Mouse (Mus musculus) T-helper 1 cell (primary cell): ENCODE measurements at regions not wholly inside any gene's neighbourhood (a gene's known extent, or its start where the extent isn't known, plus 50 kb on each side); places are given as distances from the start of the nearest gene placed in this dataset.

Experiments used
- in situ Hi-C: fragments of 300-600 bp; cut with MboI, MseI; formaldehyde crosslinking; loops from one replicate; pipeline ENCODE4 v1.15.1; 2025; ENCODE audit warnings: high pct_unique_total_duplicates

DNA sequence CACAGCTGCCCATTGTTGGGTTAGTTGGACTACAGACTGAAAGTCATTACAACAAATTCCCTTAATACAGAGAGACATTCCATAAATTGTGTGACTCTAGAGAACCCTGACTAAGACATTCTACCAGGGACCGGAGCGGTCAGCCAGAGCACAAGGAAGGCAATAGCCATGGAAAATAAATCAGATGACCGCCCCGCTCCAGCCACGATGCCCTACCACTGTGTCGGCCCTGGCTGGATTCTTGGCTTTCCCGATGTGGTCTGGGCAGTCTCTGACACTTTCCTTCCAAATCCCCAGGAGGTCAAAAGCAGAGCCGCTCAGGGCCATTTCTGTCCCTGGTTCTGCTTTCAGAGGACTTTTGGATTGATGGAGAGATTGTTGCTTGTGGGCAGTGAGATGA is 57.8 kb downstream of the Lsm3 start:
- in situ Hi-C loops = no loop called here

DNA sequence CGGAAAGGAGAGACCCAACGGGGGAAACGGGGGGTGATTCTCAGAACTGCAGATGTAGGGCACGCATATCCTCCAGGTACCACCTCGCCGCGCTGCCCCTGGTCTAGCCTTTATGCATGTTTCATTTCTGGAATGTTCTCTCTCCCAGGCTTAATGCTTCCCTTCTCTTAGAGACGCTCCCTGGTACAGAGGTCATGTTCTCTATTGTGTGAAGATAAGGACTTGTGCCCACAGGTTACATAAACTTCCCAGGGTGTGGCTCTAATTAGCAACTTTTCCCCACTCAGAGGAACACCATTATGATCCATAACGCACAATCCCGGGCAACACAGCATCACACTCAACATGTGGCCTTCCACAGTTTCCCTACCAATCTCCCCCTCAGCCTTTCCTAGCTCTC is 58.7 kb downstream of the Lsm3 start:
- in situ Hi-C loops = no loop called here

DNA sequence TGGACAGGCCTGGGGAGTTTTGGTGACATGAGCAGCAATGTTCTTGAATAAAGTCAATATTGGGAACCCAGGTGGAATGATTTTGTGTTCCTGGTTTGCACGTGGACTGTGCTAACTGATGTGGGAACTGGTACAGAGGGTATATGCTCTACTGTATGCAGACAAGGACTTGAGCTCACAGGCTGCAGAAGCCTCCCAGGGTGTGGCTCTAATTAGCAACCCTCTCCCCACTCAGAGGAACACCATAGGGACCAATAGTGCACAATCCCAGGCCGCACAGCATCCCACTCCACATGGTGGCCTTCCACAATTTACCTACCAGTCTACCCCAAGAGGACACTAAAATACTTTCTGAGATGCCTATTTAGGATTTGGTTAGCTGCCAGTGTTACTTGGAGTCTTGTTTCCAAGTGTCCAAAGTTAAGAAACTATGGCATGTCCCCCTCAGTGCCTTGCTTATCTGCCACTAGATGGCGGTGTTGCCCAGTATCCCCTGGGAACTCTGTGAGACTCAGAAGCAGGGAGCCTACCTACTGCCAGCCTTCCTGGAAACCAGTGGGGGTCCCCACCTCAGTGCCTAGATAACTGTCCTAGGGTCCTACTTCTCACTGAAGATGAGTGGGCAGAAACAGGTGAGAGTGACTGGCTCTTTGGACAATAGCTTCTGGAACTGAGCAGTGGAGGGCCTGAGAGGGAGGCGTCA is 60.1 kb downstream of the Lsm3 start:
- in situ Hi-C loops = no loop called here

DNA sequence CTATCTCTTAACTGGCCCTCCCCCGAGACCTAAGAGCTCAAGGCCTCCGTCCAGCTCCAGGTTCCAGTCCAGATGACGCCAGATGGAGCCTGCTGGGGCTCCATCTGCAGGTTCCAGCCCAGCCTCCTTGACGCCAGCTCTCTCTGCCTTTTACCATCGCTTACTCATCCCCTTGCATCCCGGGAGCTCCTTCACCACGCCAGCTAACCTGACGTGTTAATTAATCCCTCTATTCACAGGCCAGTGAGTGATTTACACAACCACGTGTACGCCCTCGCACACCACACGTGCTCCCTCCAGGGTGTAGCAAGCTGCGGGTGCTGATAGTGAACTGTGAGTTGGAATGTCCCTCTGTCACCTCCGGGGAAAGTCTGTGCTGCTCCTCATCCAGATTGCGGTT is 61.2 kb downstream of the Lsm3 start:
- in situ Hi-C loops = no loop called here

DNA sequence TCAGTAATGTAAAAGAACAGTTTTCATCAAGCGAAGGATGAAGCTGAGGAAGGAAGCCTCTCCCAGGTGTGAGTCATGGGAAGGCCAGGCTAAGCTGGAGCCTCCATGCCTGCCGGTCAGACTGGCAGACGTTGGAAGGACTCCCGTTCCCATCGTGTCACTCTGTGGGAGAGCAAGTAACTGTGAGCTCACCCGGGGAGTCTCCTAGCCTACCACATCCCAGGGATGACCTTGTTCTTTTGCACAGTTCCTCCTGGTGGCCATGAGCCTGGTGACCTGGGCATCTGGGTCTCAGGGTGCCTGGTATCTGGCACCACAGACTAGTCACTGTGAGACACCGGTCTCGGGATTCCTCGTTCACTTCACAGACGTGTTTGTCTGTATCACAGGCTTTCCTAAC is 63.9 kb downstream of the Lsm3 start:
- in situ Hi-C loops = loop anchor here (5.0 kb wide), 2 partner anchors 163 to 448 kb away; no protein-coding TSS in a partner anchor

DNA sequence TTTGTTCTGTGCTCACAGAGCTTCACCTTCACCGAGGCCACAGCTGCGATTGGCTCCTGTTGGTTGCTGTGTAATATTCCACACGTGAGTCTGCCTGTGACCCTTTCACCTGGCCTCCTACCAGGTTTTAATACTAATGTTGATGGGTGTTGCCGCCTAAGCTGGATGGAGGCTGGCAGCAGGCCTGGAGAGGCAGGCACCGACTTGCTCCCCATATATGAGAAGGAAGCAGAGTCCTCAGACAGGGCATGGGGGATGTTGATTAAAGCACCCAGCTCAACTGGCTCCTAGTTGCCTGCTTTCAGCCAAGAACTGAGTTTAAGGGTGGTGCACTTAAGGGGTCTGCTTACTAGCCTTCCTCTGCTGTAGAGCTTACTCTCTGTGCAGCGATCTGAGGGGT is 64.9 kb downstream of the Lsm3 start:
- in situ Hi-C loops = loop anchor here (5.0 kb wide), 2 partner anchors 162 to 447 kb away; no protein-coding TSS in a partner anchor

DNA sequence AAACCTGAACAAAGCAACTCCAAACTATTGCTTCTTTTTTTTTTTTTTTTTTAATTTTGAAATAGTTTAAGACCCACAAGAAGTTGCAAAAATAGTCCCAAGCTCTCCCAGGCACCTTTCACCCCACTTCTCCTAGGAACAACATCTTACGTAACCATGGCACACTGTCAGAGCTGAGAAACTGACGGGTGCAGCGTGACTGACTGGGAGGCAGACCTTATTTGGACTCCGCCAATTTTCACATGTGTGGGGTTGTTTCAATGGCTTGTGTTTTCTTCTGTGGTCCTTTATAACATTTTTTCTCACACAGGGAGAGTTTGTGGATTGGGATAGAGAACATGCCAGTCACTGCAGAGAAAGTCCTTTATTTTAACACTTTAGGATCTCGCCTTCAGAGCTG is 66.6 kb downstream of the Lsm3 start:
- in situ Hi-C loops = loop anchor here (5.0 kb wide), 2 partner anchors 160 to 445 kb away; no protein-coding TSS in a partner anchor

DNA sequence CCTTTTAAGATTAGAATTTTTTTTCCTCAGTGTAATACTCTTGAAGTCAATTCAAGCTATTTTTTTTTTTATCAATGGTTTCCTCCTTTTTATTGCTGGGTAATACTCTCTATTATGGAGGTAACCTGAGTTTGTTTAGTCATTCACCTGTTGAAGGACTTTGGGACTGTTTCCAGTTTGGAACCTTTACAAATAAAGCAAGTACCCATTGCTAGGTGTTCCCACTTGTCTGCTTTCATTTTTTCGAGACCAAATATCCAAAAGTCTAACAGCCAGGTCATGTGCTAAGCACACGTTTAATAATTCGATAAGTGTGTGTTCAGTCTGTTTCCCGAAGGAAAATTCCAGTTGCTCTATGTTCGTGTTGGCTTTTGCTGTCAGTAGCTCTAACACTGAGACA is 67.6 kb downstream of the Lsm3 start:
- in situ Hi-C loops = loop anchor here (5.0 kb wide), 2 partner anchors 159 to 444 kb away; no protein-coding TSS in a partner anchor

DNA sequence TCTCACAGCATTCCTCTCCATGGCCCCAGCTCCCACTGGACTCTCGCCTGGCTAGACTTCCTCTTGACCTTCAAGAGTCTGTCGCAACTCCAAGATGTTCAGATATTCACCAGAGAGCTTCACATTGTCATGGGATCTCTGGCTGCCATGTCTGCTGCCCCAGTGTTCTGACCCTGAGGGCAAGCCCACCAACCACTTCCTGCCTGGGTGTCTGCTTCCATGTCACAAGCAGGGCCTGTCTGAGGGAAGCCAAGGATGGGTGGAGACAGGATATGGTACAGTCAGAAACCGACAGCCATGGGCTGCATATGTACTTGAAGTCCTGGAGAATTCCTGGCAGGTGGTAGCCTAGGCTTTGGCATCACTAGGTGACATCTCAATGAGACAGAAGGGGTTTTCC is 69.8 kb downstream of the Lsm3 start:
- in situ Hi-C loops = no loop called here

DNA sequence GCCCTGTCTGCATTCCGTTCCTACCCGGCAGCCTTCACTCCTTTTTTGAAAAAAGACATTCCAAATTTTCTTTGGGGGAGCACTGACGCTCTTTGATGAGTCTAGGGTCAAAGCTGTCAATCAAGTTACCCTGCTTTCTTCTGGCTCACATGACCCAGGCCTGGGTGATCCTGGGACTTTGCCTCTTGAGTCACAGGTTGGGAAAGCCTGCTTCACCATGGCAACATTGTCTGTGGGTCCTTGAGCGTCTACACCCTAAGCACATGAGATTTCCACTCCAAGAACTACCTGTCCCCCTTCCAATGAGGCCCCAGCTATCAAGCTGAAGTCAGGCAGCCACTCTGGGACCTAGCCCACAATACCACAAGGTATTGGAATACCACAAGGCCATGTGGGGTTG is 73.5 kb downstream of the Lsm3 start:
- in situ Hi-C loops = no loop called here

DNA sequence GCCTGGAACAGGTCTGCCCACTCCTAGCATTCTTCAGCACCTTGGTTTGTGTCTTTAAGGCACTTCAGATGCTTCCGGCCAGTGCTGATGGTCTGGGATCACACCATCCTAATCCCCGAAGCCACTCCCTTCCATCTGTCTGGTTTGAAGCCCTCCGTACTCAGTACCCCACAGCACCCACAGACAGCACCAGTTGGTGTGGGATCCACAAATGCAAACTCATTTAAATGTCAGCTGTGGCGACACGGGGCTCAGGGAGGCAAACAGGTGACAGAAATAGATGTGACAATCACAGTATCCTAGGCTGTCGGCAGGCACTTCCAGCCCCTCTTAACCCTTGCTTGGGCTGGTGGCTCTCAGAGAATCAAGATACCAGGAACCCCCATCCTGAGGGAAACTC is 74.7 kb downstream of the Lsm3 start:
- in situ Hi-C loops = no loop called here

DNA sequence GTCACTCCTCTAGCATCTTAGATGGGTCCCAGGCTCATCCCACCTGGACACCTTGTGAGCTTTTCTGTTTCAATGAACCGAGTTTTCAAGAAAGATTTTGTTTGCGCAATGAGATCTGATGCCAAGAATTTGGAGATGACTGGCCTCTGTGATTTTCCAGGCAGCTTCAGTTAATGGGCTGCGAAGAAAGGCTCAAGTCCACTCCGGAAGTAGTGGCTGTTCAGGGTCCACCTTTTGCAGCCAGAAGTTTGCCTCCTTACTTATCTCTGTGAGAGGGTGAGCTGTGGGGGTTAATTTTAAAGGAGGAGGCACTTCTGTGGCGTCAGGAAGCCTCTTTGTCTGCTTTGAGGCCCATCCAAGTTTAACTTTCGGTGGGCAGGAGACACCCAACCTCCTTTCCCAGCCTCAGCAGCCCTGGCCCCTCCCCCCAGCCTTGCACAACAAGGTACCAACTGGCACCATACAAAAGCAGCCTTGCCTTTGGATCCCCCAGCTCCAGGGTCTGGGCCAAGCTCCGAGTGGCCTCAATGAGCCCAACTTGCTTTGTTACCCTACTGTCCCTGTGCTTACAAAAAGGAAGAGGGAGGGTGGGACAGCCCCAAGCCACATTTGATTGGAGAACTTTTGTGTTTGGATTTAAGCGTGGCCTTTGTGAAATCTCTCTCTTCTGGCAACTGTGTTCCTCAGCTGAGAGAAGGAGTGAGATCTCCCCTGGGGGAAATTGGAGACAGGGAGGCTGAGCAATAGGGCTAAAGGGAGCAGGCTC is 75.3 kb downstream of the Lsm3 start:
- in situ Hi-C loops = no loop called here

DNA sequence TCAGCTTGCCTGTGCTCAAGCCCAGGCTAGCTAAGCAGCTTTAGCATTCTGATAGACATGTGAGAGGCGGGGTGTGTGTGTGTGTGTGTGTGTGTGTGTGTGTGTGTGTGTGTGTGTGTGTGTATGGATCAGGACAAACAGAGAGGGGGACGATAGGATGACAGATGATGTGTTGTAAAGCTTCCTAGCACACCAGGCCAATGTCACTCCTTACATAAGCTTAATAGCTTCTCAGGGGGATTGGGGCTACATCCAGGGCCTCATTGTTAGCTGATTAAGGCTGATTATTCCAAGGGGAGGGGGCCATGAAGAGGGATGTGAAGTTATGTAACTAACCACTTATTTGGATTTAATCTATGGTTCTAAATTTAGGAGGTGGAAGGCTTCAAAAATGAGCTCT is 76.9 kb downstream of the Lsm3 start:
- in situ Hi-C loops = no loop called here

DNA sequence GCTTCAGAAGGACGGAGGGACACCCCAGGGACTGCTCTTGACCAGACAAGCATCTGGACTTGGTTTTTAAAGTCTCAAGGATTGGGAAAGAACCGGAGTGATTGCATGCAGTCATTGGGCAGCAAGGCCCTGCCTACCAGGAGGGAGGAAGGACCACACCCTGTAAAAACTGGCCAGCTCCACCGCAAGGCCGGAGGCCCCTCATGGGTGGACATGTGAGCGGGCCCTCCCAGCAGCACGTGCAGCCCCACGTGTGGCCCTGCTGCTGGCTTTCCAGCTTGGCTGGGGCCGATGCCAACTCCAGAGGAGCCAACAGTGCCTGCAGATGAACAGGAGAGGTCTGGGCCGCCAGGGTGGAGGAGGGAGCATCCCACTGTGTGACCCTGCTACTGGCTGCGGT is 83.2 kb downstream of the Lsm3 start:
- in situ Hi-C loops = no loop called here

DNA sequence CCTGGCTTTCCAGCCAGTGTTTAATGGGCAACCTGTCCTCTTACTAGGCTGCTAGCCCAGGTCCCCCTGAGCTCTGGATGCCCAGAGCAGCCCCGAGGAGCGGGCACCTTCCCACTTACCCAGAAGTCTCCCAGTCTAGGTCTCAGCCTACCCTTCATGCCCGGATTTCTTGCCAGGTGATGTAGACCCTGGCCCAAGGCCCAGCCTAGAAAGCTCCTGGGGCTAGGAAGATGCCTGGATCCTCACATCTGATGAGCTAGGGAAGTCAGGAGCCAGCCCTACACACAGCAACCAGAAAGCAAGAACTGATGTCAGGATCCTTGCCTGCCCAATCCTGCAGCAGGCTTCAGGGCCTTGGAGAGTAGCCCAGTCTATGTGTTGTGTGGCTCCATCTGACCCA is 83.7 kb upstream of the Slc6a6 start:
- in situ Hi-C loops = no loop called here

DNA sequence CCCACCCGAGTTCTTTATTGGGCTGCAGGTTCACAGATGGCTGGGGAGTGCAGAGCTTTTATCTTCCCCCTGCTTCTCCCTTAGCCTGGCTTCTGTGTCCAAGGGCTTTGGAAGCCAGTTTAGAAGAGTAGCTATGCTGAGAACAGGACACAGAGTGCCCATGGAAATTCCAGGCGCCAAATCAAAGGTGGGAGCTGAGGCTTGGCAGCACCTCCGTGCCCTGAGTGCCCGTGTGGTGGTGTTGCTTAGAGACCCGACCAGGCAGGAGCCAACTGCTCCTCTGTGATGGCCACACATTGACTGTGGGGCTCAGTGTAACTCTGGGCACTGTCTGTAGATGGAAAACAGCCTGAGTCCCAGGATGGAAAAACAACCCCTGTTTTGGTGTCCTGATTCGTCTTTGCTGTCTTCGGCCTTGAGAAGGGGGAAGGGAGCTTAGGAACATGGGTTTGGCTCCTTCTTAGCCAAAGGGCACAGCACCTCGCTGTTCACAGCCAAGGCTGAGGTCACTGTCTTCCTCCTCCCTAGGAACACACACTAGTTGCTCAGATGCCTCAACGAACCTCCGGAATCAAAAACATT is 77.1 kb upstream of the Slc6a6 start:
- in situ Hi-C loops = no loop called here

DNA sequence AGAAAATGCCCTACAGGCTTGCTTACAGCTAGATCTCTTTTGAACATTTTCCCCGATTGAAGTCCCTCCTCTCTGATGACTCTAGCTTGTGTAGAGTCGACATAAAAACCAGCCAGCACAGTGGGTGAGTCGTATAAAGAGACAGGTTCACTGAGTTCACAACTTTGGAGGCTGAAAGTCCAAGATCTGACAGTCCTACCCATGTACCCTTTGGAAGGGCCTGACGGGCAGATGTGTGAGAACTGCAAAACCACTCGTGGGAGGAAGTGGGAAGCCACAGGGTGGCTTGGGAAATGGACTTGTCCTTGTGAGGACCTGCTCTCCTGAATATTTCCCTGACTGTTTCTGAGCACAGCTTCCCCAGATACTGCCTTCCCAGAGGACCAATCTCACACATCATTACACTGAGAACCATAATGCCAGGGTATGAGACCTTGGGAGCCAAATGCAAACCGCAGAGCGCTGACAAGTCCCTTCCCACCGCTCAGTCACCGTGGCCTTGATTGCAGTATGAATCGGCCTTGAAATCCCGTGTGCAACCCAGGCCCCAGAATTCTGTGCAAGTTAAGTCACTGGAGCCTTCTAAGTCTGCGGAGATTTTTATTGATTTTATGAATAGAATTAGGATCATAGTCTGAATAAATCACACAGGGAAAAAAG is 76.1 kb upstream of the Slc6a6 start:
- in situ Hi-C loops = no loop called here

DNA sequence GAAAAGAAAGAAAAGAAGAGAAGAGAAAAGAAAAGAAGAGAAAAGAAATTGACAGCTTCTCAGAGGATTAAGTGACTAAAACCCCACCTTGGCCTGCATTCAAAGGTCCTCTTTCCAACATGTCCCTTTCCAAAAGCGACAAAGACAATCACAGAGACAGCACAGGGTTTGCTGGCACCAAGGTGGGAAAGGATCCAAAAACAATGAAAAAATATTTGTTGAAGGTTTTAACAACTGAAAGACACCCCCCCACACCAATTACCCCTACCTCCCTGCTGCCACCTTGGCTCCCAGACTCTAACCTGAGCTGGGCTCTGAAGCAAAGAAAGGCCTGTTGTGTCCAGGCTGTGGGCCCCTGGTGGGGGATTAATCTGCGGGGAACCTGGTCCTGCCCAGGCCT is 74.2 kb upstream of the Slc6a6 start:
- in situ Hi-C loops = no loop called here

DNA sequence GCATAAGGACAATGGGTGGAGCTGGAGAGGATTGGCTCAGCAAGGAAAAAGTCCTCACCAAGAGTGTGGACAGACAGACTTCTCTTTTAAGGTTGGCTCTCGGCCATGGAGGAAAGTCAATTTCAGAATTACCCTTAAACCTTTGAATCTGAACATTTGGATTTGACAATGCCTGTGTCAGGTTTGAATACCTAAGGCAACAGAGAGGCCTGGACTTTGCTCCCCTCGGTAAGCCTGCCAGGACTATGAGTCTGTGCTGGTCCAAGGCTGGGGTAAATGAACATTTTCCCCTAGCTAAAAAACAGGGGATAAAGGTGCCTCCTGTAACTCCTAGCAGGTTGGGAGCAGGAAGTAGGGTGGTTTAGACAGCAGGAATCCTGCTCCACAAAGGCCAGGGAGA is 68.8 kb upstream of the Slc6a6 start:
- in situ Hi-C loops = no loop called here

DNA sequence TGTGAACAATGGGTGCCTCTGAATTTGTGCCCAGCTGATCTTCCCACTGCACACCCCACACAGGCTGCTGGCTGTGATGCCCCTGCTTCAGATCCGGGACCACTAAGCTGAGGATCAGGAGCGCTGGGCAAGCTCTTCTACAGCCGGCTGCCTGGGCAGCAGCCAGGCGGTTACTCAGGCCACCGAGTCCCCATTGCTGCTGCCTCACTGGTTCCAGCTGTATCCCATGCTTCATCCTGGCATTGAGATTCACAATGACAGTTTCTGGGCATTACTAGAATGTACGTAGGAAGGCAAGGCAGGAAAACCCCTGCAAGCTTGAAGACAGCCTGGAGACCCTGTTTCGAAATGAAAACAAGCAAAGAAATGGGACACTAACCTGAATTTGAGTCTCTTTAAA is 67.3 kb upstream of the Slc6a6 start:
- in situ Hi-C loops = no loop called here

DNA sequence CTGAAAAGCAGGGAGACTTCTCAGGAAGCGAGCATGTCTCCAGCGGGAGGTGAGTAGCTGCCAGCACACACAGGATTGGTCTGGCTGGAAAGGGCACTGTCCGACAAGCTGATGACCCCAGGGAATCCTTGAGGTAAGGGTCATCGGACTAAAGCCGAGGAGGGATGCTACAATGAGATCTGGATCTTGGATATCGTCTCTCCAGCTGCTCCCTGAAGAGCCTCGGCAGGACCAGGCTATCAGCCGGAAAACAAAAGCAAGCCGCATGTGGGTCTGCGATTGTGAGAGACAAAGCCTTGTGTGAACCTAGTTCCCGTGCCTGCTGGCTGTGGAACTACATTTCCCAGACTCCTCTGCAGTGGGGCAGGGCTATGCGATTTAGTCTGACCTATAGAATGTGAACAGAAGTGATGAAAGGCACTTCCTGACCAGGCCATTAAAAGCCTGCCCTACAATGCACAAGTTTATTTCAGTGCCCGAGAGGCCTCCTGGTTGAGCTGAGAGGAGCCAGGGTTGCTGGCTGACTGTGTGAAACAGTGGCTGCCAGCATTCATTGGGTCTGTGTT is 66.7 kb upstream of the Slc6a6 start:
- in situ Hi-C loops = no loop called here

DNA sequence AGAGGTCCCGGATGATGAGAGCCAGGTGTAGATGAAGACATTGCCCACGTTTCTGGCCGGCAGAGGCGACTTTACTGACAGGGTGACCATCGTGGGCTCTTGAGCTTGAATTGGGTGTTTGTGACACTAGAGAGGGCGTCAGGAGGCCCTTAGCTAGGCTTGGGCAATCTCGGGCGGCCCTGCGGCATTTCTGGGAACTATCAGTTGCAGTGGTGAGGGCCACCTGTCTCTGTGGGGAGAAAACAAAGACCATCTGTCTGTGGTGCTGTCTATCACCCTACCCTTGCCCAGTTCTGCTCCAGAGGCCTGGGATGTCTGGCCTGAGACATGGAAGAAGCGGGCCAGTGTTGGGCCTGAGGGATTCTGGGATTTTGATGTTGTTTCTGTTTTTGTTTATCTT is 66.2 kb upstream of the Slc6a6 start:
- in situ Hi-C loops = no loop called here
